Mouse (Mus musculus) embryo, embryonic 10.5 days (tissue): ENCODE results near the gene Suclg1.

Source experiments
- DNase-seq: peaks from one replicate; pipeline ENCODE4 v3.0.0-alpha.2; 2015; ENCODE audit warnings: low spot score

Gene Suclg1

DNA sequence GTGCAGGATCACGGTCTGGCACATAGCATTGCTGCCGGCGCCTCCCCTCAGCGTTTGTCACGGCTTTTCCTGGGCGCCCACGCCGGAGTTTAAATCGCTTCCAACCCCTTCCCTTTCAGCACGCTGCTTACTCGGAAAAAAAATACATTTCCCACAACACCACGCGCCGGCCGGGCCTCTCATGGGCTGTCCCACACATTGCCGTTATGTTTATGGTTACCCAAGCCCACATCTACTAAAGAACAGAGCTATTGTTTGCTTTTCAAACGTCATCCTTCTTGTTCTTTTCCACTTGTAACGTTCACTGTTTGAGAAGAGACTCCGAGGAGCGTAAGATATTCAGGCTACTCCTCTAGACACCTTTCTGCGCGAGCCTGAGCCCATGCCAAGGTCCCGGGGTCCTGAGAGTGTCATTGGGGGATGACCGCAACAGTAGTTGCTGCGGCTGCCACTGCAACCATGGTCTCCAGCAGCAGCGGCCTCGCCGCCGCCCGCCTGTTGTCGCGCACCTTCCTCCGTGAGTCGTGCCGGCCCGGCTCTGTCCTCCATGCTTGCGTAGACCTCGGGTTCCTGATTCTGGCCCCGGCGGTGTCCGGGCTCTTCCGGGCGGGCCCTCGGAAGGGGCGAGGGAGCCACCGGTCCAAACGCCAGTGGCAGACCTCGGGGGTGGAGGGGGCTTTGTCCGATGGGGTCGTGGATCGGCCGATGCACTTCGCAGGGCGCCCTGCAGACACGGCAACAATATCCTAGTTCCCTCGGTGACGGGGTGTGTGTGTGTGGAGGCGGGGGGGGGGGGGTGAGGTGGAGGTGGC, at the start of gene Suclg1:
Gene Suclg1, plus strand, starts transcription at position 146 of the 812 bp plus-strand sequence.
- peak; percentile 95 for DNase-seq

DNA sequence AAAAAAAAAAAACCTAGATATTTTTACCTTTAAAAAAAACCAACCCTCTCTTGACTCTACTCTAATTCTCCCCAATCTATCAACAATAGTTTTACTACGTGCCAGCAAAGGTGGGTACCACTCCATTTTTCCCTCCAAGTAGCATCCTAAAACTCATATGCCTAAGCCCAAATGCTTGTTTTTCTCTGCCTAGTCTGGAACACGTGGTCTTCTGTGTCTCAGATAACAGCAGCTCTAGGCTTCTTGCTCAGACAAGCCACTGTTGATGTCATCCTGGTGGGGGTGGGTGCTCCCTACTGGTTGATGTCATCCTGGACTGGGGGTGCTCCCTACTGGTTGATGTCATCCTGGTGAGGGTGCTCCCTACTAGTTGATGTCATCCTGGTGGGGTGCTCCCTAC, 44.5 kb upstream of the Suclg1 start:
- no peak for DNase-seq

DNA sequence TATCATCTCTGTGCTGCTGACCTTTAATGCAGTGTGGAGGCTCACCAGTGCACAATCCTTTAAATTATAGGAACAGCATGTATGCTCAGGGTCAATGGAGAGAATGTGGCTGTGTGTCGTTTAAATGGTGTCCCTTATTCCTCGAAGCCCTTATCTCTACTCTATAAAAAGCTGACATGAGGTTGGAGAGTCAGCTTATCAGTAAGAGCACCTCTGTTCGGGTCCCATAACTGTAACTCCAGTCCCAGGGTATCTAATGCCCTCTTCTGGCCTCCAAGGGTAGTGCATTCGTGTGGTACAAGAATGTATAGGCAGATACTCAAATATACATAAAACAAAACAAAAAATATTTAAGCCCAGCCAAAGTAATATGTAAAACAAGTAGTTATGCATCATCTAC, 43.2 kb upstream of the Suclg1 start:
- DNase-seq, result no peak

DNA sequence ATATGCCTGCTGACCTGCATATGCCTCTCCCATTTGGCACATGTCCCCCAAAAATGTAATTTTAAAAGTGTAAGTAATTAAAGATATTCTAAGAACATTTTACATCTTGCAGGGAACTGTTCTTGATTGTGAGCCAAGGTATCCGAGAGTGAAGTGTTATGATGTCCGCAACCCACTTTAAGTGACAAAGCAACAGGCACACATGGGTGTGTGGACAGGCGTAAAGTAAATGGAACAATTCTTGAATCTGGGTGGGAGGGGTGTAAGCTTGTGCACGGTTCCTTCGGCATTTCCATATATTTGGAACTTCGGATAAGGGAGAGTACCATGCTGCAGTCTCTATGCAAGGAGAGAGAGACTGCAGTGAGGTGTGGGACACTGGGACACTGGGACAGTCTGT, 38.6 kb upstream of the Suclg1 start:
- no peak for DNase-seq

DNA sequence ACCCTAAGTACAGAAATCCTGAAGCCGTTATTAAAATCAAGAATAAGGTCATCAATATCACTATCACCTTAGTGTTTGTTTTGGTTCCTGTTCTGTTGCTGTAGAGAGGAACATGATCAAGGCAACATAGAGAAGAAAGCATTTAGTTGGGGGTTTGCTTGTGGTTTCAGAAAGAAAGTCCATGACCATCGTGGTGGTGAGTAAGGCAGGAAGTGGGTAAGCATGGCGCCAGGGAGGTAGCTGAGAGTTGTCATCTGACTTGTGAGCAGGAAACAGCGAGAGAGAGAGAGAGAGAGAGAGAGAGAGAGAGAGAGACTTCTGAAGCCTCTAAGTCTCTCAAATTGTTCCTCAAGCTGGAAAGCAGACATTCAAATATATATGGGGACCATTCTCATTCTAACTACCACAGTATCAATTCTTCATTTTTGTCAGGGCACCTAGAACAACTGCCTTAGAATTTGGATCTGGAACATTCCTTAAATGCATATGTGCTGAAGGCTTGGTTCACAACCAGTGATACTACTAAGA, 37.7 kb upstream of the Suclg1 start:
- no peak for DNase-seq

DNA sequence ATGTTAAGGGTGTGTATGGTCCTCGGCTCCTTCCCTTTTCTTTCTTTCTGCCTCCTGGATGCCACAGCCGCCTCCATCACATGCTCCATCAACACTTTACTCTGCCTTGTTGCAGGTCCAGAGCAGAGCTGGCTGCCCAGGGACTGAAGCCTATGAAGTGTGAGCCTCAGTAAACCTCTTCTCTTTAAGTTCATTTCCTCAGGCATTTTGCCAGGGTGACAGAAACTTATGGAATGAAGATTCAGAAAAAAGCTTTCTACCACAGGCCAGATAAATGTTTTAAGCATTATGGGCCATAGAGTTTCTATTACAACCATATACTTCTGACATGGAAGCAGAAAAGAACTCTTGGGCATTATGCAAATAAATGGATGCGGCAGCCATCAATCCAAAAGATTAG, 37.1 kb upstream of the Suclg1 start:
- DNase-seq, result no peak

DNA sequence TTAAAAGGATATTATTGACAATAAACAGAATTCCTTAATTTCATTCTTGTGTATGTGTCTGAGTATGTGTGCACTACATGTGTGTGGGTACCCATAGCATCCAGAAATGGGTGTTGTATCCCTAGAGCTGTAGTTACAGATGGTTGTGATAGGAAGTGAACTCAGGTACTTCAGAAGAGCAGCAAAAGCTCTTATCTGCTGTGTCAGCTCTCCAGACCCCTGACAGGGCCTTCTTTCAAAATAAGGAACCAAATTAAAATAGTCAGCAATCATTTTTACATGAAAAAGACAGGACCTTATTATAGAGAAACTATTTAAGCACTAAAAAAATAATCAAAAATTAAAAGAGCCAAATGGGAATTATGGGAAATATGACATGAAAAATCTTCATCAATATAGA, 36.6 kb upstream of the Suclg1 start:
- no peak for DNase-seq

DNA sequence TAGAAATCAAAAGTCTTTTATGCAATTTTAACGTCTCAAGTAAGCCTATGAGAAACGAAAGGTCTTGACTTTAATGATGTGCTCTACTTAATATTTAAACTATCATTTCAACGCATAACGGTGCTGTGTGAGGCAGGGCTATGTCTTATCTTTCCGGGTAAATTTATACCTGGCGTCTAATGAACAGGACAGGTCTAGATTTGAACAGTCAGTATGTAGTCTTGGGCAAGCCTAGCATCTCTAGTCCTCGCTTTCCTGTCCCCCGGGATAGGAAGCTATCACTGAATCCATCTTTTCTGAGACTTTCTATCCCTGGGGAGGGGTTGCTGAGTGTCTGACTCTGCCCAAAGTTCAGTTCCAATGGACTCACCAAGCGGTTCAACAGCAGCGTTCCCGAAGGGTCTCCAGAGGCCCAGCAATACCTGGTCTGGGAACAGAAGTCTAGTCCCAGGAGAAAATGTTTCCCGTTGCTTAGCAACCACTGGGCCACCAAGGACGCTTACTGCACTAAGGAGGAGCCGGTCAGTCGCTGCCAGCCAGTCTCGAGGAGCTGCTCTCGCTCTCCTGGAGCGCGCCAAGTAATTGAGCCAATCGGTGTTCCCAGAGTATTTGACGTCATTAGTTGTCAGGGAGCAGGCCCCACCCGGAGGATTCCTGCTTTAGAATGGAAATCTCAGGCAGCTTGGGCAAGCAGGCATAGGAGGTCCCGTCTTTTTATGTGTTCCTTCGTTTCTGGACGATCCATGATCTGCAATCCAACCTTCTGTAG, 26.8 kb upstream of the Suclg1 start, which contains the start of gene Dnah6:
Gene Dnah6, minus strand, starts transcription at position 463 of the 769 bp plus-strand sequence.
- peak; percentile 94 for DNase-seq

DNA sequence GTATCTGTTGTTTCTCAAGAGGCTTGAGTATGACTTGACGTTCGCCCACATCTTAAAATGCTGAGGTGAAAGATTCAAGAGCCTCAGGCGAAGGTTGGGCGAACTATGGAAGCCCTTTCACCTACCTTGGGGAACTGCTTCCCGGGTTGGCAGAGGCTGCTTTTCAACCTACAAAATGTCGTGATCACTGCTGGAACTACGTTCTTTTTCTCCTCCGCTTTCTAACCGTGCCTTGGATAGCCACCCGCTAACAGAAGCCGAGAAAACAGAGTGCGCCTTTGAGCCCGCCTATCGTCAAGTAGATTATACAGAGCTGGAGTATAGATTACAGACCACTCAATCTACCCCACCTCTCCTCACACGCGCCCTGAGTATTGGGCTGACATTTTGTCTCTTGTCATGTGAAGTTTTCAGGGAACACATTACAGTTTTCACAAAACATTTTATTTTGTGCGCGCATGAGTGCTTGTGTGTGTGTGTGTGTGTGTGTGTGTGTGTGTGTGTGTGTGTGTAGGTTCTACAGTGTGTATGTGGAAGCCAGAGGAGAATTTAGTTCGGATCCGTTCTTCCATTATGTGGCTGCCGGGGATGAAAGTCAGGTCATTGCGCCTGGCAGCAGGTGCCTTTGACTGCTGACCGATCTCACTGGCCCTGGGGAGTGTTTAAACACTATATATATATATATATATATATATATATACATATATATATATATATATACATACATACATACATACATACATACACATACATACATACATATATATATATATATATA, 26.0 kb upstream of the Suclg1 start:
- peak; percentile 49 for DNase-seq

DNA sequence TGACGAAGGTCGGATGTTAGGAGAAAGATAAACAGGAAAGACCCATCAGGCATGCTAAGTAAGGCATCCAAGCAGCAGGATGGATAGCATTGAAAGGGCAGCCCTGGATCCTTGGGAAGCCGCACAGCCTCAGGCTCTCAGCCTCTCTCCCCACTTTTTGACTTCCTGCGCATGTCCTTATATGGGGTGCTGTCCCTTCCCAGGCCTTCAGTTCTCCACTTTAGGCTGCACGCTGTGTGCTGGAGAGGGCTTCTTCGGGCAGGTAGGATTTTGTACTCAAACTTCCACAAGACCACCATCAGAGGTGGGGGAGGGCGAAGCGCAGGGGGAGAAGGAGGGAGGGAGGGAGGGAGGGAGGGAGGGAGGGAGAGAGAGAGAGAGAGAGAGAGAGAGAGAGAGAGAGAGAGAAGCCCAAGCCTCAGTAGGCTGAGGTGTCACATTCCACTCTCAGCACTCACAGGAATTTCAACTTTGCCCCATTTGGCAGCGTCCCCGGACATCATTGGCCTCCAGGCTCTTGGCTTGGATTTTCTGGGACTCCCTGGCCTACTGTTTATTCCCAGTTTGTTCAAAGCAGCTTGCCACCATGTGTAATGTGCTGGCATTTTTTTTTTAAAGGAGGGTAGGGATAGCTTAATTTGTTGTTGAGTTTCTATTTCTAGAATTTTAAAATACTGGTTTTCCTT, 25.2 kb upstream of the Suclg1 start:
- peak; percentile 80 for DNase-seq

DNA sequence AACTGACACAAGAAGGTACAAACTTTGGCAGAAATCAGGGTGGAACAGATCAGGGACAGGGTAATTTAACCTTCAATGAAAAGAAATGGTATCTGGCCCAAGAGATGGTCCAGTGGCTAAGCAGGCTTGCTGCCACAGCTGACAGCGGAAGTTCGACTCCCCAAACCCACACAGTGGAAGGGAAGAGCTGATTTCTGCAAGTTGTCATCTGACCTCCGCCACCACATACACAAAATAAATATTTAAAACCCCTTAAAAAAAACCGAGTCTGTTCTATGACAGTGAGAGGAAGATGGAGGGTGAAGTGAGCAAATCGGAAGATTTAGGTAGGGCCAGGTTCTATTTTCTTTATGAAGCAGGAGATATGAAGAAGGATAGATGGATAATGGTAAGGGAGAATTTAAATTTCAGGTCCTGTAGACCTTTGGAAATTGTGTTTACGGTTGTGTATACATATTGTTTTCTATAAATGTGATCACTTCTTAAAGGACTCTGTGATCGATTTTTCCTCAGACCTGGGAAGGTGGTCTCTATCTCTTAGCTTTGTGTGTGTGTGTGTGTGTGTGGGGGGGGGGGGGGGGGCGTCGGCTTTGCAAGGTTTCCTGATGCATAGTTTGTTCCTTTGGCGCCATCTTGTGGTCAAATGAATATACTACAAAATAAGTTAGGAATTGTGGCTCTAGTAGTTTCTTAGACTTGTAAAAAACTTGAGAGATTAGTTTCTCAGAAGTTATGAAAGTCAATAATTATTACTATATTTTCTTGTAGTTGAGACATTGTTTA, 20.6 kb upstream of the Suclg1 start:
- DNase-seq, result peak; percentile 81

DNA sequence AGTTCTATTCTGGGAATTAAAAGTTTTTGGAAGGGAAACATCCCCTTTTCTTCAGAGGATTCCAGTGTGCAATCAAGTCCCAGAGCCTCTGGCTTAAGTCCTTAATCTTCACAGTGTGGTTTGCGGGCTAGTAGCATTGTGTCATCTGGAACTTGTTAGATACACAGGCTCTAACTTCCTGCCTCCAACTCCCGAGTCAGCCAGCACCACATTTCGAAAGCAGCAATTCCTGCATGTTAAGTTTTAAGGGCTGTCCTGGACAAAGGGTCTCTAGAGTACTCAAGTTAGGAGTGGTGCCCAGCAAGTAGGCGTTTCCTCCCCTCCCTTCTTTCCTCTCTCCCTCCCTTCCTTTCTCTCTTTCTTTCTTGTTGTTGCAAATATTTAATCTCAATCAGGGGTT, 19.8 kb upstream of the Suclg1 start:
- peak; percentile 67 for DNase-seq

DNA sequence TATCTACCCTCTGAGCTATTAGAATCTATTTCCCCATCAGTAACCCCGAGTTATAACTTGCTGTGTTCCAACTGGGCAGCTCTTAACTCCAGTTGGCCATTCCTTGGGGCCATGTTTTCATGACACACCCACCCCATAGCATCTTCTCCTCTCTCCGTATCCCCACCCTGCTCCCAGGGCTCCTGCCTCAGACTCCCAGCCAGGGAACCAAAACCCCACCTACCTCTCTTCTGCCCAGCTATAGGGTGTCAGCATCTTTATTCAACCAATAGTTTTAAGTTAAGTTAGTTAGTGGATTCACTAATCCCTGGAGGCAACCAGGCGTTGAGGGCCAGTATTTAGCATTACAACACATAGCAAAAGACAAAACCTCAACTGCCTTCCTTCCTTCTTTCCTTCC, 19.3 kb upstream of the Suclg1 start:
- no peak for DNase-seq

DNA sequence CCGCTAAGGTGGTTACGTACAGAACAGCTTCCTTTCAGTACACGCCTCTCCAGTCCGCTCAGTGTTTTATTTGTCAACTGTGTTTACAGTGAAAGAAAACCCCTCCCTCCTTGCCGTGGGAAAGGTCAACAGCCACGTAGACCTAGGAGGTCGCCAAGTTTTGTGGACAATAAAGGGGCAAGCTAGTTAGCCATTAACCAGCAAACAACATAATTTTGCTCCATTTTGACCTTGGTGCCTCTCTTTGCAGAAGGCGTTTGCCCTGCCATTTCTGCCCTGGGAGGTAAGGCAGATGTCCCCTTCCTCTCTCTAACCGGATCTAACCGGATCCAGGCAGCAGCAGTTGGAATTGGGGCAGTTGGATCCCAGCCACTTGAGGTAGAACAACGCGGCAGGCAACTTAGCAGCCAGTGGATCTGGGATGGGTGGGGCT, 16.0 kb upstream of the Suclg1 start:
- DNase-seq, result no peak

DNA sequence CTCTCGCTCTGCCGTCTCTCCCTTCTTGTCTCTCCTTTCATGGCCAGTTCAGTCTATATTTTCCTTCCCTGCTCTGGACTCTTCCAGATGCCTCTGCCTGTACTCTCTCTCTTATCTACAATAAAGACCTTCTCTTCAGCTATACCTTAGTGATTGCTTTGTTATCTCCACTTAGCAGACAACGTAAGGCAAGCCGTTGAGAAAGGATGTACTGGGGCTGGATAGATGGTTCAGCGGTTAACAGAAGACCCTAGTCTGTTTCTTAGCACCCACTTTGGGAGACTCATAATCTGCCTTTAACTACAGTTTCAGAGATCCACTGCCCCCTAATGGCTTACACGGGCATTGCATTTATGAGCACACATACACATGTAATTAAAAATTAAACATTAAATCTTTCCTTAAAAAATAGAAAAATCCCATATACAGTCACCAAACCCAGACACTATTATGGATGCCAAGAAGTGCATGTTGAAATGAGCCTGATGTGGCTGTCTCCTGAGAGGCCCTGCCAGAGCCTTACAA, 14.9 kb upstream of the Suclg1 start:
- DNase-seq, result peak; percentile 14

DNA sequence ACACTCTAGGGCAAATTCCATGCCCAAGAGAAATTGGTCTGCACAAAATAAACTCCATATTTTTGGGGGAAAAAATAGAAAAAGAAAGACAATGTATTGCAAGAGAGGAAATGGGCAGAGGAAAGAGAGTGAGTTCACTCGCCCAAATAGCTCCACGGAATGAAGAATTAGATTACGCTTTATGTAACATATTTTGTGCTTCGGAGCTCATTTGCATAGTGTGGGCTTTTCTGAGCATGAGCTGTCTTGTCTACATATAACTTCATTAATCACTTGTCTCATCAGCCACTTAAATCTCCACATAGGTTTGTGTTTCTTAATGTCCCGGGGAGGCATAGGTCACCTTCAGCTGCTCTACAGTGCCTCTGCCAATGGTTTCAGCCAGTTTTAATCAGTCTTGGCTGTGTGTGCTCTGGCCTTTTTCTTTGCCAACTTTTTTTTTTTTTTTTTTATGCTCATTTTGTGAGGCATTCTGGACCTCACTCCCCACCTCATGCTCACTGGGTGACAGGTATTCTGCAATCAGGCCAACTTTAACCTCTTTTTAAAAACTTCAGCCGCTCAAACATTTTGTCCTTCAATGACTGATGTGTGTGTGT, 13.8 kb upstream of the Suclg1 start:
- no peak for DNase-seq

DNA sequence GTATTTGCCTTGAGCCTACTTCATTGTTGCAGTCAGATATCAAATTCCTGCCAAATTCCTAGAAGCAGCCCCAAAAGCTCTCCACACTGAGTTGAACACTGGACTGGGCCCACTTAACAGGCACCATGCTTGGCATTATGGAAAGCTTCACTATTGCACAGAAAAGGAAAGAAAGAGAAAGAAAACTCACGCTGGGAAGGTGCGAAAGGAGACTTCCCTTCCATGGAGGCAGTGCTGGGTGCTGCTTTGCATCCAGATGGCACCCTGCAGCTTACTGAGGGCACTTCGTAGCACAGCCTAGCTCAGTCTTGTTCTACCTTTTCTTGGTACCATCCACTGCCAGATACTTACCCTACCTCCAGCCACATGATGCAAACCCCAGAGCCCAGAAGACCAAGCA, 12.5 kb upstream of the Suclg1 start:
- DNase-seq, result no peak

DNA sequence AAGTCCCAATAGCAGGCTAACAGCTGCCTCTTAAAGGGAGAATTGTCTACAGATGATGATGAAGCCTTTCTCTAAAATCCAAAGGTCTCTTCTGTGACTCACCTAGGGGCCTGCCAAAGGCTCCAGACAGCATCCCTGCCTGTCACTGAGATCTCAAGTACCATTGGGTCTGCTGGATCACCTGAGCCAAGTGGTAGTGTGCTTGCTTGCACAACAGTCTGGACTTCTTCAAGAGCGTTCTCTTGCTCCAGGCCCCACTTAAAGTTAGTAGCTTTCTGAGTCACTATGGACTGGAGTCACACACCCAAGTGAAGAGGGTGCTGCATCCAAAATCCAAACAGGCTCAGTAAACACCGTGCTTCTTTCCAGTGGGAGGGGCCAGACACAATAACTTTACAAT, 1.4 kb upstream of the Suclg1 start:
- DNase-seq, result no peak

DNA sequence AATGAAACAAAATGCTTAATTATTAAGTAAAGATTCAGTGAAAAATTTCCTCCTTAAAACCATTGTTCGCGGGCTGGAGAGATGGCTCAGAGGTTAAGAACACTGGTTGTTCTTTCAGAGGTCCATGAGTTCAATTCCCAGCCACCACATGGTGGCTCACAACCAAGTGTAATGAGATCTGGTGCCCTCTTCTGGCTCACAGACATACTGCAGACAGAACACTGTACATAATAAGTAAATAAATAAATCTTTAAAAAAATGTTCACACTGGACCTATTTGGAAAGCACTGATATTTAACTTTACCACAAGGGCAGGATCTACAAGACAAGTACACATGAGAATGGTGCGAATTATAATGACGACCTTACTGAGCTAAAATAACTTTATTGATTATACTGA, 730 bp upstream of the Suclg1 start:
- DNase-seq, result peak; percentile 70

DNA sequence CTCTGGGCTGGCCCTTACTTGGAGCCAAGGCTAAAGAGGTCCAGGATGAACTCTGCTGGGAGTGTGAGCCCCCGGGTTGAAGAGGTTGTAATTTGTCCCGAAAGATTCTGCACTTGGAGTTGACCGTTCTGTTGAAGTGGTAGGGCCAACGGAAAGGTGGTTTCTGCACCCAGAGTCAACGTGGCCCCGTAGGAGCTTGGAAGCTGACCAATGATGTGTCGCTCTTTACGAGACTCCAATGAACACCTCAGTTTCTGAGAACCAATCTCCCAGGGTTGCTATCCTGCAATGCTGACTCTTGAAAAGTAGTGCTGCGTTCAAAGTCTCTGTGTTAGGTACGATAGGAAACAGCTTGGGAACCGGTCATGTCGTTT, 854 bp downstream of the Suclg1 start:
- DNase-seq, result peak; percentile 39
